Mouse (Mus musculus) limb, embryonic 13.5 days (tissue): ENCODE measurements at regions not wholly inside any gene's neighbourhood (a gene's known extent, or its start where the extent isn't known, plus 50 kb on each side); places are given as distances from the start of the nearest gene placed in this dataset.

ENCODE experiments used
- ATAC-seq: fragments of 200-750 bp; cut with Nextera tagmentation; 2 replicates; pipeline ENCODE4 v1.8.0; 2017; ENCODE audit warnings: low read depth, moderate number of reproducible peaks, moderate TSS enrichment; ENCODE audit not compliant: low FRiP score
- H3K27ac ChIP-seq: fragments of 300-500 bp; sonication (generic); 2 replicates; pipeline ENCODE4 v1.5.1; 2015; ENCODE audit warnings: inconsistent platforms, mild to moderate bottlenecking, moderate library complexity
- H3K27me3 ChIP-seq: fragments of 300-500 bp; sonication (generic); 2 replicates; pipeline ENCODE4 v1.6.1; 2015; ENCODE audit warnings: mild to moderate bottlenecking, inconsistent platforms
- H3K36me3 ChIP-seq: fragments of 300-500 bp; sonication (generic); 2 replicates; pipeline ENCODE4 v1.6.1; 2015; ENCODE audit warnings: inconsistent platforms, mild to moderate bottlenecking, moderate library complexity
- H3K4me1 ChIP-seq: fragments of 300-500 bp; sonication (generic); 2 replicates; pipeline ENCODE4 v1.6.1; 2015; ENCODE audit warnings: inconsistent platforms
- H3K4me2 ChIP-seq: fragments of 300-500 bp; sonication (generic); replicated peaks from 2 replicates; pipeline ENCODE4 v1.6.1; 2015; ENCODE audit warnings: inconsistent platforms, mild to moderate bottlenecking, moderate library complexity
- H3K4me3 ChIP-seq: fragments of 300-500 bp; sonication (generic); 2 replicates; pipeline ENCODE4 v1.5.1; 2015; ENCODE audit warnings: moderate library complexity, mild to moderate bottlenecking, inconsistent platforms
- H3K9ac ChIP-seq: fragments of 300-500 bp; sonication (generic); 2 replicates; pipeline ENCODE4 v1.6.1; 2015; ENCODE audit warnings: mild to moderate bottlenecking, inconsistent platforms
- H3K9me3 ChIP-seq: fragments of 300-500 bp; sonication (generic); 2 replicates; pipeline ENCODE4 v1.6.1; 2016; ENCODE audit warnings: inconsistent platforms
- WGBS: fragments of 180-500 bp; shearing (Covaris S2); methylation state at CpG from one replicate; pipeline ENCODE4 v1.1.7; 2015; 5-methylcytosine and 5-hydroxymethylcytosine counted together

DNA sequence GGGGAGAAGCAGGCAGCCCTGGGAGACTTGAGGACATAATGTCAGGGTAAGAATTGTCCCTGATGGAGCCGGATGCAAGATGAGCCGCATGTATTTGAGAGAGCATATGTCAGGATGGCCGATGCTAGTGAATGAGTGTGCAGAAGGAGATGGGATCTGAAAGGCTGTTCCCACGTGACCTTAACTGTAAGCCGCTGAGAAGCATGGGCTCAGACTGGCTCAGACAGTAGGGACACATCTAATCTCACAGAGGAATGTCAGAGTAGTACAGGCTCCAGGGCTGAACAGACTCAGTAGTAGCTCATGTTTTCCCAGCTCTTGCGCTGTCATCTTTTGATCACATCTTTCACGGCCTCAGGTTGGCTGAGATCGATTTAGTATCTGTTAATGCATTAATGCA lies 145.4 kb downstream of the Rsl24d1 start:
- Histone ChIP-seq H3K4me2 (no peak overlapping the region), H3K4me3 (no peak overlapping the region), H3K27ac (no peak overlapping the region), H3K9me3 (no peaks in the 10 kb centered on the region), H3K9ac (no peak overlapping the region), H3K27me3 (no peaks in the 10 kb centered on the region), H3K4me1 (no peaks in the 10 kb centered on the region), H3K36me3 (no peaks in the 10 kb centered on the region)
- no peak for ATAC-seq
- WGBS, result 91% methylated on average over 8 of the region's 8 CpGs

DNA sequence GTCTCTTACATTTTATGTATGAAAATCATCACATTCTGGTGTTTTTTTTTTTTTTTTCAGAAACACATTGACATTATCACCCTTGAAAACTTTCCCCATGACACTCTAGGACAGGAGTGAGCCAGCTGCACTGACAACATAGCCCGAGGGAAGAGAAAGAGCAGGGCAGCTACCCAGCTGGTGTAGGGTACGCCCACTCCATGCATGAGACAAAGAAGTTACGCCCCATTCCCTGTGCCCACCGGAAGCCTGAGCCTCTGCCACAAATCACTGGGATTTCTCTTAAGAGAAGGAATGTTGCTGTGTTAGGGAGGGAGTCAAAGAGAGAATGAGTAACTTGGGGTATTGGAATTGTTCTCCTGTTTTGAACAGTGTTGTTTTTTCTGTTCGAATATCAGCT lies 149.5 kb downstream of the Rsl24d1 start:
- WGBS, result 55% methylated on average over 5 of the region's 5 CpGs
- Histone ChIP-seq H3K4me1 (no peaks in the 10 kb centered on the region), H3K9ac (no peak overlapping the region), H3K27me3 (no peaks in the 10 kb centered on the region), H3K4me3 (no peak overlapping the region), H3K36me3 (no peaks in the 10 kb centered on the region), H3K9me3 (no peaks in the 10 kb centered on the region), H3K4me2 (no peak overlapping the region), H3K27ac (no peak overlapping the region)
- ATAC-seq, result no peak

DNA sequence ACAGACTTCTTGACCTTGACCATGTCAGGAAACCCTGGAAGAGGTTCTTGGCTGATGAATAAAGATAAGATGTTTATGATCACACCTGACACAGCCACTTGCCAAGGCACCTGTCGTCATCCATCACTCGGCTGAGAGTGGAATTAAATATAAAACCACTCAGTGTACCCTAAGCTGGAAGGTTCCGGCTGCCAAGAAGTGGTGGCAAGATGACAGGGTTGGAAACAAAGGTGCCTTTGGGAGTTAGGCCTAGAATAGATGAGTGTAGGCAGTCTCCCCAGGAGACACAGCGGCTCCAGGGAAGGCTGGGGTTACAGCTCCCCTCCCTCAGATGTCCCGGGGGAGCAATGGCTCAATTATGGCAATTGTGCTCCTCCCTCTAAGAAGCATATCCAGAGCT lies 157.0 kb downstream of the Rsl24d1 start:
- ATAC-seq, result no peak
- 77% methylated on average over 5 of the region's 5 CpGs for WGBS
- no peaks in the 10 kb centered on the region for H3K9me3 ChIP-seq

DNA sequence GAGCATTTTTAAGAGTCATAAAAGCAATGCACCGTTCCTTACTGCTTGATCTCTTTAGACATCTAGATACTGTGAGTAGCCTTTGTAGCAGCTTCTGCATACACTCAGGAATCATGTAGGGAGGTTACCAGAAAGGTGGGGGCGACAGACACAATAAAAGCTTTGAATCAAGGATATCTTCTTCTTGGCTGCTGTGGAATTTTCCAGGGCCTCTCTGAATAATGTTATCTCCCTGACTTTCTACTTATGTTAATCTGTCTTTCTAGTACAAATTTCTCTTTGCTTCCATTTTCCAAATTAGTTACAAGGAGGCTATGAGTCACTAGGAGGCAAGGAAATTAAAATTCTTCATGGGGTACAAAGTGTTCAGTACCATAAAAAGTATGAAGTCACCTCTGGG lies 159.4 kb downstream of the Rsl24d1 start:
- no peaks in the 10 kb centered on the region for H3K27me3 ChIP-seq
- no peak overlapping the region for H3K9ac ChIP-seq
- WGBS, result 71% methylated on average over 2 of the region's 2 CpGs
- H3K9me3 ChIP-seq, result no peaks in the 10 kb centered on the region
- 0 out of 2 replicates have a peak, but pooled peaks cover 8% of the 10 kb centered on the region for H3K4me1 ChIP-seq
- H3K36me3 ChIP-seq, result no peaks in the 10 kb centered on the region
- no peak overlapping the region for H3K4me2 ChIP-seq
- no peak overlapping the region for H3K4me3 ChIP-seq
- no peak overlapping the region for H3K27ac ChIP-seq
- no peak for ATAC-seq

More for the DNA sequence above, 157.0 kb downstream of the Rsl24d1 start:
- no peaks in the 10 kb centered on the region for H3K27me3 ChIP-seq
- H3K4me1 ChIP-seq, result no peaks in the 10 kb centered on the region
- H3K4me2 ChIP-seq, result no peak overlapping the region
- H3K9ac ChIP-seq, result no peak overlapping the region
- H3K36me3 ChIP-seq, result no peaks in the 10 kb centered on the region
- H3K4me3 ChIP-seq, result no peak overlapping the region
- no peak overlapping the region for H3K27ac ChIP-seq

DNA sequence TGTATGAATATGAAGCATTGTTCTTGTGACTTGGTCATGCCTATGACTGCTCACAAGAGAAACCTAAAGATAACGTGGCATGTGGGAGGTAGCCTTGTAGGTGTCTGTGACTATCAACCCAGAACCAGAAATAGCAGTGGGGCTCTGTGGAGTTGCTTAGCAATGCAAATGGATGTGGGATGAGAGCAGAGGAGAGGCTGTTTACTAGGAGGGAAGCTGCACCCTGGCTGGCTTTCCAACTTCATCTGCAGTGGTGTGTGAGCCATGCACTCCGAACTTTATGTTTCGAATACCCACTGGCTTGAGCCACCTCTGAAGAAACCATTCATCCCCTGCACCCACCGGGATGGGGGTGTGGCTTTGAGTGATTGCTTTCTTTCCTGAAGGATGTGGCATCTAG lies 160.5 kb downstream of the Rsl24d1 start:
- 85% methylated on average over 4 of the region's 4 CpGs for WGBS
- no peak for ATAC-seq
- no peak overlapping the region for H3K4me2 ChIP-seq

DNA sequence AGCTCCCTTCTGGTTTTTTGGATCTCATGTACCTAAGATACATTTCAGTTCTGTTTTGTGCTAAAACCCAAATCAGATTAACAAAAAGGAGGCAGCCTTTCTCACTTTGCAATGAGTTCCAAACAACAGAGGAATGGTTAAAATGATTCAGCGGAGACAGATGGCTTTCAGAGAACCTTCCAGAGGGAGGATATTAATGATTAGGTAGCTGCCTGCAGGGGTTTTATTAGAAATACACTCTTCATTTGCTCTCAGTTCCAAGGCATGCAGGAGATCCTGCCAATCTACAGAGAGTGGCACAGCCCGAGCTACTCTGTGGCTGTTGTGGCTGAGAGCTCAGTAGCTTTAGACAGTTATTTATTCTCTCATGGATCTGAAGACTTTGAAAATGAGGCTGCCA lies 162.4 kb downstream of the Rsl24d1 start:
- no peaks in the 10 kb centered on the region for H3K9me3 ChIP-seq
- 0 out of 2 replicates have a peak, but pooled peaks cover 8% of the 10 kb centered on the region for H3K4me1 ChIP-seq
- 46% methylated on average over 2 of the region's 2 CpGs for WGBS
- H3K27me3 ChIP-seq, result no peaks in the 10 kb centered on the region
- no peak for ATAC-seq
- H3K4me3 ChIP-seq, result no peak overlapping the region
- H3K4me2 ChIP-seq, result no peak overlapping the region
- H3K27ac ChIP-seq, result no peak overlapping the region
- no peaks in the 10 kb centered on the region for H3K36me3 ChIP-seq
- no peak overlapping the region for H3K9ac ChIP-seq

More for the DNA sequence above, 160.5 kb downstream of the Rsl24d1 start:
- H3K9me3 ChIP-seq, result no peaks in the 10 kb centered on the region
- H3K27me3 ChIP-seq, result no peaks in the 10 kb centered on the region
- no peak overlapping the region for H3K27ac ChIP-seq
- no peak overlapping the region for H3K4me3 ChIP-seq
- 0 out of 2 replicates have a peak, but pooled peaks cover 8% of the 10 kb centered on the region for H3K4me1 ChIP-seq
- H3K36me3 ChIP-seq, result no peaks in the 10 kb centered on the region
- H3K9ac ChIP-seq, result no peak overlapping the region

DNA sequence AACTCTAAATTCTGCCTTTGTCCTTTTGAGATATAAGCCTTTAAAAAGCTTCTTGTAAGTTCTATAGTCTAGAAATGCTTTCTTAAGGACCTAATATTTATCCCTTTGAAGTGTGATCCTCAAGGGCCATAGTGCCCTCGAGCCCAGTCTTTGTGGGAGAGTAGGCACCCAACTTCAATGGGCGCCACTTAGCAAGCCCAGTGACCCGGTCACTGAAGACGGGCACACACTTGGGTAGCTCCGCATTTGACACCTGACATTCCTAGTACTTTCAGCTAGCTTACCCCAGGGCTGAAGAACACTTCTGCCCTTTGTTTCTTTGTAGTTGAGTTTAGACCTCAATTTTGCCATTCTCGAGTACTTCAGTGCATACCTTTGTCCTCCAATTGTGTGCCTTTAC lies 182.1 kb downstream of the Rsl24d1 start:
- WGBS, result 87% methylated on average over 6 of the region's 6 CpGs
- no peaks in the 10 kb centered on the region for H3K36me3 ChIP-seq
- no peak overlapping the region for H3K27ac ChIP-seq
- H3K4me2 ChIP-seq, result no peak overlapping the region
- H3K27me3 ChIP-seq, result no peaks in the 10 kb centered on the region
- no peak overlapping the region for H3K4me3 ChIP-seq
- no peaks in the 10 kb centered on the region for H3K4me1 ChIP-seq
- no peak overlapping the region for H3K9ac ChIP-seq
- ATAC-seq, result no peak
- no peaks in the 10 kb centered on the region for H3K9me3 ChIP-seq

DNA sequence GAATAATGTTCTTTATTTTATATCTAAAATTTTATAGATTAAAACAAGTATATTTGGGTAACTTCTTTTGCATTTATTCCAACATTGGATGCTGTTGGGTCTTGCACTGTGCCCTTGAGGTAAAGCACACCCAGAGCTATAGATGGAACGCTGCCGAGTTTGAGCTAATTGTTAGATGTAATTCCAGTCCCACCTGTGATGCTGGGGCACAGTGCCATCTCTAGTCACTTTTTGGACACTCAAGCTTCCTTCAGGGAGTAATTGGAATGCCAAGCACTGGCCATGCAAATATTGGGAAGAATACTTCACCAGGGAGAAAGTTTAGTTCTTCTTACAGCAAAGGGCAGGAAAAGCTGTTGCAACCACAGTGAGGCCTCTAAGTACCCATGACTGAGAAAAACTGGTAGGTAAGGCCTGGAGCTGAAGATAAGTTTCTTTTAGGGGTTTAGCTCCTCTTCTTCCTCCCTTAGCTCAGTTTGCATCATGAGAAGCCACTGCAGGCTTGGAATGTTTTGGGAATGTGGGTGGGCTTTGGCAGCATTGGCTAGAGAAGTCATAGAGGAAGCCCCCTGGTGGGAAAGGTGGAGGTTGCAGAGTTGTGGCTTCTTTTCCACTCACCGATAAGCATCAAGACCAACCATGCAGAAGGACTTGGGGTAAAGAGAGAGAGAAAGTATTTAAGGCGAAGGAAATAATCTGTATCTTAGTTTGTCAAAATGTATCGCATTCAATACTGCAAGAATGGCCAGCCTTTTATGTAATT lies 189.1 kb downstream of the Rsl24d1 start:
- no peaks in the 10 kb centered on the region for H3K36me3 ChIP-seq
- H3K9me3 ChIP-seq, result no peaks in the 10 kb centered on the region
- ATAC-seq, result no peak
- no peak overlapping the region for H3K9ac ChIP-seq
- H3K27me3 ChIP-seq, result no peaks in the 10 kb centered on the region
- H3K4me1 ChIP-seq, result no peaks in the 10 kb centered on the region
- no peak overlapping the region for H3K4me2 ChIP-seq
- H3K27ac ChIP-seq, result no peak overlapping the region
- no peak overlapping the region for H3K4me3 ChIP-seq
- 89% methylated on average over 5 of the region's 5 CpGs for WGBS

DNA sequence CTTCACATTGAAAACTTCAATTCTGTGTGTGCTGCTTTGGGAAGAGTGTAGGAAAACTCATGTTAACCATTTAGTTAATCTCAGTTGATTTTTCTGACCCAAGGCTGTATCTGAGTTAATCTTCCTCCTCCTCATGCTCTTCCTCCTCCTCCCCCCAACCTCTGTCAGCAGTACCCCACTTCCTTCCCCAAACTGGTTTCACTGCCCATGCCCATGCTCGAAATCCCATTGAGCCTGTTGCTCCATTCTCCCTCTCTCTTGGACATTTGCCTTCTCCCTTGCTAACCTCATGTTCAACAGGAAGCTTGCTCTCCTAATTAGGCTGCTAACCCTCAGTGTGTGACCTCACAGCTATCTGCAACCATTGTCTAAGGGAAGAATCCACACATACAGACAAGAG lies 203.8 kb downstream of the Rsl24d1 start:
- H3K4me1 ChIP-seq, result no peaks in the 10 kb centered on the region
- no peaks in the 10 kb centered on the region for H3K36me3 ChIP-seq
- H3K27ac ChIP-seq, result no peak overlapping the region
- no peak overlapping the region for H3K4me3 ChIP-seq
- no peaks in the 10 kb centered on the region for H3K27me3 ChIP-seq
- H3K9me3 ChIP-seq, result no peaks in the 10 kb centered on the region
- 60% methylated on average over 1 of the region's 1 CpGs for whole genome bisulfite sequencing
- ATAC-seq, result no peak
- no peak overlapping the region for H3K4me2 ChIP-seq
- H3K9ac ChIP-seq, result no peak overlapping the region

DNA sequence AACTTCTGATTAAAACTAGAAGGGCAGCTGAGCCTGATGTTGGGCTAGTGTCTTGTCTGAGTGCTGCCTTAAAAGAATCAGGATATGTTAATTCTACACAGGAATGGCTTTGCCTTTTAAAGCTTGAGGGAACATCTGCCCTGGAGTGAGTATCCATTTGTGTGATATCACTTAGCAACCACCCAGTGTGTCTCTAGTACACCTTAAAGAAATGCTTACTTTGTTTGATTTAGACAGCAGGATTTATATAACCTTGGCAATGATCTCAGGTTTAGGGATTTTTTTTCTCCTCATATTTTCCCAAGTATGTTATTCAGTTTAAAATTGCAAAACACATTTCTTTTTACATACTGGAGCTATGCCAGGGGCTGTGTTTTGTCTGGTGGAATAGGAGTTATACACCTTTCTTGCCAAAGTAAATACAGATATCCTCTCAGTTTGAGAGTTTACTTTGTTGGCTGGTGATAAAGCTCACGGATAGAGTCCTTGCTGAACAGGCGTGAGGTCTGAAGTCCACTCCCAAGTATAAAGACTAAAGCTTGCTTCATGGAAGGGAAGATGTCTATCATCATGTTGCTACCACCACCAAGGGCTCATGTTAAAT lies 206.6 kb downstream of the Rsl24d1 start:
- H3K9me3 ChIP-seq, result no peaks in the 10 kb centered on the region
- WGBS, result 75% methylated on average over 2 of the region's 2 CpGs
- no peak for ATAC-seq
- H3K9ac ChIP-seq, result no peak overlapping the region
- H3K27ac ChIP-seq, result no peak overlapping the region
- no peaks in the 10 kb centered on the region for H3K4me1 ChIP-seq
- no peak overlapping the region for H3K4me3 ChIP-seq
- H3K36me3 ChIP-seq, result no peaks in the 10 kb centered on the region
- H3K4me2 ChIP-seq, result no peak overlapping the region
- no peaks in the 10 kb centered on the region for H3K27me3 ChIP-seq

DNA sequence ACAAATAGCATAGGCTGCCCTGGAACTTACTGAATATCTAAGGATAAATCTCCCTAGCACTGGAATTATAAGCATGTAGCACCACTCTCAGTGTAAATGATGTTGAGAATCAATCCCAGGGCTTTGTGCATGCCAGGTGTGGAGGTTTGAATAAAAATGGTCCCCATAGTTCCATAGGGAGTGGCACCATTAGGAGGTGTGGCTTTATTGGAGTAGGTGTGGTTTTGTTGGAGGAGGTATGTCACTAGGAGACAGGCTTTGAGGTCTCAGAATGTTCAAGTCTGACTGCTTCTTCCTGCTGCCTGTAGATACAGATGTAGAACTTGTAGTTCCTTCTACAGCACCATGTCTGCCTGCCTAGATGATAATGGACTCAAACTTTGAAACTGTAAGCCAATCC lies 217.8 kb downstream of the Rsl24d1 start:
- no peak overlapping the region for H3K9ac ChIP-seq
- H3K4me3 ChIP-seq, result no peak overlapping the region
- no peaks in the 10 kb centered on the region for H3K36me3 ChIP-seq
- no peak overlapping the region for H3K4me2 ChIP-seq
- ATAC-seq, result no peak
- H3K27ac ChIP-seq, result no peak overlapping the region
- H3K27me3 ChIP-seq, result no peaks in the 10 kb centered on the region
- H3K9me3 ChIP-seq, result no peaks in the 10 kb centered on the region
- H3K4me1 ChIP-seq, result no peaks in the 10 kb centered on the region

DNA sequence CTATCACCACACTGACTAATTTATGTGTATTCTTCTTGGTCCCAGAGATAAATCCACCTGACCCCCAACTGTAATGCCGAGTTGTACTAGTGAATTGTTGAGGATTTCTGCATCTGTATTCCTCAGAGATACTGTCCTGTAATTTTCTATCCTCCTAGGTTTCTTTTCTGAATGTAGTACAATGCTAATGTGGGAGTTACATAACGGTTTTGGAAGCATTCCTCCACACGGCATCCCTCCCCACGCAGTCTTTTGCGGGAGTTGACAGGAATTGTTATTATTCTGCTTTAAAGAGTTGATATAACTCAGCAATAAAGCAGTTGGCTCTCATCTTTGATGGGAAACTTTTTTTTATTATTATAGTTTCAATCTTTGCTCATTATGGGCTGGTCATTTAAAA lies 222.8 kb downstream of the Rsl24d1 start:
- ATAC-seq, result no peak
- Histone ChIP-seq H3K27me3 (no peaks in the 10 kb centered on the region), H3K9me3 (no peaks in the 10 kb centered on the region; the same call in 1 of the 2 replicates), H3K9ac (no peak overlapping the region), H3K4me3 (no peak overlapping the region), H3K27ac (no peak overlapping the region), H3K4me2 (no peak overlapping the region), H3K36me3 (no peaks in the 10 kb centered on the region), H3K4me1 (no peaks in the 10 kb centered on the region)
- WGBS, result 86% methylated on average over 5 of the region's 5 CpGs
